Mouse (Mus musculus): ENCODE results near the gene Gatm.

- no peak for TF ChIP-seq CTCF (IDR thresholded peaks at IDR 0.05; ENCODE audit: low read depth)
- no peak for TF ChIP-seq EP300 (IDR thresholded peaks at IDR 0.05; ENCODE audit: low read depth)
These were observed 11.4 kb downstream of the Gatm start for GRCm38 (mm10) chr2:122599736-122600135.
